Mouse (Mus musculus) activated CD4-positive, CD25-positive, alpha-beta regulatory T cell, adult 9 weeks (primary cell): Measurements from ENCODE around the gene Cpped1. TPM values are rescaled to one million over a fixed set of nuclear protein-coding genes. Genes with fewer than 3 reads are reported as not detected.

Experiments
- polyA plus RNA-seq: library from polyadenylated mRNA; unstranded; fragments of 100-300 nt; shearing (Covaris generic); gene quantifications from one replicate; pipeline ENCODE4 v1.2.1, GENCODE M21; 2017

Gene Cpped1
- 18.5 TPM for polyA plus RNA-seq

GRCm38 (mm10) chr16:11909035-11909591, at the start of gene Cpped1:
Cpped1 (minus strand) TSS chr16:11909445.

Other genes with a start within 250 kb of the Cpped1 start
- not detected for gene Shisa9, start 74.7 kb upstream of the Cpped1 start, polyA plus RNA-seq